Mouse (Mus musculus): ENCODE results near the gene Ppp1r14a. TPM values are rescaled to one million over a fixed set of nuclear protein-coding genes. Genes with fewer than 3 reads are reported as not detected.

The Ppp1r14a gene
- polyA plus RNA-seq, 1 experiment from 2014 or later: 17.1 TPM

DNA sequence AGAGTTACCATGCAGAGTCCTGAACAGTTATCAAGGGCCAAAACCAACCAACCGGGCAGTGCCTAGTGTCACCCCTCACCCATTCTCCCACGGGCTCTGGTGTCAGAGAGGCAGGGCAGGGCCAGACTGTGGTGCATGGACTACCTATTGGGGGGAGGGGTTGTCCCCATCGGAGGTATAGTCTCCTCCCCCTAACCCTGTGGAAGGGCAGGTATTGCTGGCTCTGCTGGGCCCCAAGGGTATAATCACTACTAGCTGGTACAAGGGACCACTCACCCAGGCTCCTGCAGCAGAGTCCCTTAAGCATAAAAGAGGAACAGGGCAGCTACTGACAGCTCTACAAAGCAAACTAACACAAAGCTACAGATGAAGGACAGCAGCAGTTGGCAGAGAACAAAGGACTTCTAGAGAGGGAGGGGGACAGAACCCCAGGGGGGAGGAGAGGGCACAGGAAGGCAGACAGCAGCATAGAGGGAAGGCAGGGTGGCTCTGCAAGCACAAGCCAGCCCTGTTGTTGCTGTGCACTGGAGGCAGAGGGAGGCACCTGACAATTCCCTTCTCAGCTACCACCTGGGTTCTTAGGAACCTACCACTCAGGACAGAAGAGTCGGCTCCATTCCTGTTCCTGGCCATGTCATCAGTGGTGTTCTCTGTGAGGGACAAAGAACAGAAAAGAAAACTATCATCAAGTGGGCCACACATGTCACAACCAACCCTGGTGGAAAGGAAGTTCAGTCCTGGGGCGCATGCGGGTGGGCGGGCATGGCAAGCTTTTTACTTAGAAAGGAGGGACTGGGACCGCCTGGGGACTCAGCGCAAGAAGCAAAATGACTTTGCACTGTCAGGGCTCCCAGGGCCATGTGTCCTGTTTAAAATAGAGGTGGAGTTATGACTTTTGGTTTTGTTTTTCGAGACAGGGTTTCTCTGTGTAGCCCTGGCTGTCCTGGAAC, 29.1 kb upstream of the Ppp1r14a start:
- peaks cover 19% of the 10 kb centered on the region for H3K4me1 ChIP-seq
- H3K27ac ChIP-seq: peak overlapping the region; percentile 69
- no peaks in the 10 kb centered on the region for H3K36me3 ChIP-seq
- 70% methylated on average over 10 of the region's 10 CpGs for WGBS
- H3K4me2 ChIP-seq (replicated peaks): no peak overlapping the region
- H3K9ac ChIP-seq: no peak overlapping the region
- ATAC-seq (ENCODE audit: insufficient number of reproducible peaks, insufficient read depth, low FRiP score, low TSS enrichment): no peak
- H3K27me3 ChIP-seq: no peaks in the 10 kb centered on the region
- H3K4me3 ChIP-seq: no peak overlapping the region
- no peaks in the 10 kb centered on the region for H3K9me3 ChIP-seq

DNA sequence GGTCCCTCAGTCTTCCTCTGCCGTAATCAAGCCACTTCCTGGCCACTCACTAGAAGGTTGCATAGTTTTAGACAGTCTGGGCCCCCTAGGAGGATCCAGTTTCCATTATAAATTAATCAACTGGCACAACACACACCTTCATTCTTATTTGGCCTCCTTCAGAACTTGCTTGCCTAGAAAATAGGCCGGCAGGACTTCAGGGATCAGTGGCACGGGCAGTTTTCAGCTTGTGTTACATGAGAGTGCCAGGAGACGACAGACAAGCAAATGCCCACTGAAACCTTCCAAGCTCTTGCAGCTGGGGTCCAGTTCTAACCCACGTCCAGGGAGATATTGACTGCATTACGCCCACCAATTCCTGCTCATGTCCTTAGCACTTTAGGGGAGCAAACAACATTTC, 27.0 kb upstream of the Ppp1r14a start:
- H3K9ac ChIP-seq: no peak overlapping the region
- H3K27me3 ChIP-seq: no peaks in the 10 kb centered on the region
- H3K36me3 ChIP-seq: no peaks in the 10 kb centered on the region
- ATAC-seq (ENCODE audit: insufficient number of reproducible peaks, insufficient read depth, low FRiP score, low TSS enrichment): no peak
- peaks cover 26% of the 10 kb centered on the region for H3K4me1 ChIP-seq
- H3K27ac ChIP-seq: no peak overlapping the region
- H3K4me2 ChIP-seq (replicated peaks): no peak overlapping the region
- WGBS: 55% methylated on average over 6 of the region's 6 CpGs
- no peaks in the 10 kb centered on the region for H3K9me3 ChIP-seq
- H3K4me3 ChIP-seq: no peak overlapping the region

DNA sequence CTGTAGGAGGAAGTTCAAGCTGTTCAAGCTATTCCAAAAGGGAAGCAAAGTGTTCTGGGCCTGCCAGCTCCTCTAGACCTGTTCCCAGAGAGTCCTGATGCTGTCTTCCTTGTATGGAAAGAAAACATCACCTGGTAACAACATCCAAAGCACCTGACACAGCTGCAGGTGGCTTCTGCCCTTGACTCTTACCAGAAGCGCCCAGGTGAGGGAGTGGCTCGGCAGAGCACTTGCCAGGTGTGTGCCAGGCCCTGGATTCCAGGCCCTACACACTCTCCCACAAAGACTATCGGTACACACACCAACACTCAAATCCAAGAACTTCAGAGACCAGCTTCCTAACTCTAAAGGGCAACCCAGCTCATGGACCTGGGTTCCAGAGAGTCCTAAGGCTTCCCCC, 25.3 kb upstream of the Ppp1r14a start:
- H3K27ac ChIP-seq: no peak overlapping the region
- H3K4me1 ChIP-seq: peaks cover 23% of the 10 kb centered on the region
- H3K9ac ChIP-seq: no peak overlapping the region
- 86% methylated on average over 3 of the region's 3 CpGs for WGBS
- no peak overlapping the region for H3K4me2 ChIP-seq (replicated peaks)
- no peak overlapping the region for H3K4me3 ChIP-seq
- no peaks in the 10 kb centered on the region for H3K36me3 ChIP-seq
- no peaks in the 10 kb centered on the region for H3K27me3 ChIP-seq
- H3K9me3 ChIP-seq: no peaks in the 10 kb centered on the region
- no peak for ATAC-seq (ENCODE audit: insufficient number of reproducible peaks, insufficient read depth, low FRiP score, low TSS enrichment)

DNA sequence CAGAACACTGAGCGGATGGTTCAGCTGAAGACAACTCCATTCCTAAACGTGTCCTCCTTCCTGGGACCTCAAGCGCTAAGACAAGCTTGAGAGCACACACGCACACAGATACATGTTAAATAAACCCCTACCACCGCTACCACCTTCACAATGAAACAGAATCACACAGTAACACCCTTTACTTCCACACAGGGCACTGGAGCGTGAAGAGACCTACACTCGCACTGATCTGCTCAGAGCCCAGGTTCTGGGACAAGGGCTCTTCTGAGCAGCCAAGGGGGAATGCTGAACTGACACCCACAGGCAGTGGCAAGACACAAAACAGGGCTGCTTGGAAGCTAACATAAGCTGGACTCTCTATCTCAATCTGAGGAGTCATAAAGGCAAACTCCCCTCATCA, 23.5 kb upstream of the Ppp1r14a start:
- Histone ChIP-seq H3K27ac (no peak overlapping the region), H3K4me2 (replicated peaks) (no peak overlapping the region), H3K4me1 (peaks cover 10% of the 10 kb centered on the region), H3K27me3 (no peaks in the 10 kb centered on the region), H3K4me3 (no peak overlapping the region), H3K9ac (no peak overlapping the region), H3K9me3 (no peaks in the 10 kb centered on the region), H3K36me3 (no peaks in the 10 kb centered on the region)
- WGBS: 76% methylated on average over 7 of the region's 7 CpGs
- no peak for ATAC-seq (ENCODE audit: insufficient number of reproducible peaks, insufficient read depth, low FRiP score, low TSS enrichment)

DNA sequence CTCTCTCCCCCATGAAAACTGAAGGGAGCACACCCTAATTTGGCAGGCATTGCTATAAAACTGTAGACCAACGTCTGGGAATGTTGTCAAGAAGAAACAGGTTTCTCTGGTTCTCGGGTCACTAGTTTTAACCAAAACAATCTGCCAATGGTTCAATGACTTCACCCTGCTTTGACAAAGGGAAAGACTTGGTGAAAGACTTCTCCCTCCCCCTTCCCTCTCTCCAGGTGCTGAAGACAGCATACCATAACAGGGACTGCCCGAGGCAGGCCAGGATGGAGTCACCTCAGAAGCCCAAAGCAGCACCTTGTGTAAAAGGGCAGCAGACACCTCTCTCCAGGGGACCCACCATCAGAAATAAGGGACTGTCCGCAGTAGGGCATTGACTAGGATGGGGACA, 22.2 kb upstream of the Ppp1r14a start:
- Histone ChIP-seq H3K4me1 (peaks cover 10% of the 10 kb centered on the region), H3K36me3 (no peaks in the 10 kb centered on the region), H3K27me3 (no peaks in the 10 kb centered on the region), H3K27ac (no peak overlapping the region), H3K9me3 (no peaks in the 10 kb centered on the region), H3K4me2 (replicated peaks) (no peak overlapping the region), H3K9ac (no peak overlapping the region), H3K4me3 (no peak overlapping the region)
- ATAC-seq (ENCODE audit: insufficient number of reproducible peaks, insufficient read depth, low FRiP score, low TSS enrichment): no peak
- 46% methylated on average over 4 of the region's 4 CpGs for WGBS

DNA sequence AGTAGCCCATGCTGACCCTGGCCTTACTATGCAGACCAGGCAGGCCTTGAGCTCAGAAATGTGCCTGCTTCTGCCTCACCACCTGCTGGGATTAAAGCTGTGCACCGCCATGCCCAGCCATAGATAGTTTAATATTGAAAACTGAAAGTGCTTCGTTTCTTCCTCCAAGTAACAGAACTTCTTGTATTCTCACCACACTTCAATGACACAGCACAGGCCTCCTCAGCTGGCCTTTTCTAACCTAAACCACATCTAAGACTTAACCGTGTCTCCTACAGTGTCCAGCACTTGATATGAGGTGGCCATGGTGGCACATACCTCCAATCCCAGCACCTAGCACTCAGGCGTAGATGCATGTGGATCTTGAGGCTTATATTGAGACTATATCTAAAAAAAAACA, 18.7 kb upstream of the Ppp1r14a start:
- H3K36me3 ChIP-seq: no peaks in the 10 kb centered on the region
- no peak for ATAC-seq (ENCODE audit: insufficient number of reproducible peaks, insufficient read depth, low FRiP score, low TSS enrichment)

DNA sequence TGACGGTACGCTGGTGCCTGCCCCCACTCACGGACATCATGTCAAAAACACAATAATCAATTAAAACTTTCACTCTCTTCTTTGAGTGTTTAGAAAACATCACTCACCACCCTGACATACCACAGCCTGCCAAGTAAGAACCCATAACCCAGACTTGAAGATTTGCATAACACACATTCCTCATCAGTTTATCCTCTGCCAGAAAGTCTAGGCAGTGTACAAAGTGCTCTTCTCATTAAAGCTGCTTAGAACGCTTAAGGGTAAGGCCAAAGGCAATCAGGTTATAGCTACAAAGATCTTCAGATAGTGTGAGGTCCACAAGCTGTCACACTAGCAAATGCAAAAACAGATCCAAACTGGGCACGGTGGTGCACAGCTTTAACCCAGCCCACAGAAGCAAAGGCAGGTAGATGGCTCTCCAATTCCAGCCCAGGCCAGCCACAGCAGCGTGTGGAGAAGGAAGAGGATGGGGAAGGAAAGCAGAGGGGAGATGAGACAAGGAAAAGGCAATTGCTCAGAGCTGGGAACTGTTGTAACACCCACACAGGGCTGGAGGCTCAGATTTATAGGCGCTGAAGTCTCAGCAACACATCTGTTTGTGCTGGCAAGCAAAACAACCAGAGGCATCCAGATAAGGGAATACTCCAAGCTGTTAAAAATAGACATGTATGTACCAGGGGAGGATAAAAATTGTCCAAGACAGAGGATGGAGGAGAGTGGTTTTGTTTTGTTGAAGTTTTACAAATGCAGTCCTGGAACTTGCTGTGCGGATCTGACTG, 17.2 kb upstream of the Ppp1r14a start:
- Histone ChIP-seq H3K36me3 (no peaks in the 10 kb centered on the region), H3K27ac (no peak overlapping the region), H3K27me3 (no peaks in the 10 kb centered on the region), H3K4me3 (no peak overlapping the region), H3K9me3 (no peaks in the 10 kb centered on the region), H3K9ac (no peak overlapping the region), H3K4me2 (replicated peaks) (no peak overlapping the region), H3K4me1 (no peaks in the 10 kb centered on the region)
- ATAC-seq (ENCODE audit: insufficient number of reproducible peaks, insufficient read depth, low FRiP score, low TSS enrichment): no peak
- 72% methylated on average over 8 of the region's 8 CpGs for WGBS

More for the DNA sequence above, 18.7 kb upstream of the Ppp1r14a start:
- Histone ChIP-seq H3K27ac (no peak overlapping the region), H3K9ac (no peak overlapping the region), H3K4me3 (no peak overlapping the region), H3K4me2 (replicated peaks) (no peak overlapping the region), H3K4me1 (peaks cover 7% of the 10 kb centered on the region; the same call in 1 of the 2 replicates), H3K9me3 (no peaks in the 10 kb centered on the region), H3K27me3 (no peaks in the 10 kb centered on the region)
- WGBS: 89% methylated on average over 4 of the region's 4 CpGs

DNA sequence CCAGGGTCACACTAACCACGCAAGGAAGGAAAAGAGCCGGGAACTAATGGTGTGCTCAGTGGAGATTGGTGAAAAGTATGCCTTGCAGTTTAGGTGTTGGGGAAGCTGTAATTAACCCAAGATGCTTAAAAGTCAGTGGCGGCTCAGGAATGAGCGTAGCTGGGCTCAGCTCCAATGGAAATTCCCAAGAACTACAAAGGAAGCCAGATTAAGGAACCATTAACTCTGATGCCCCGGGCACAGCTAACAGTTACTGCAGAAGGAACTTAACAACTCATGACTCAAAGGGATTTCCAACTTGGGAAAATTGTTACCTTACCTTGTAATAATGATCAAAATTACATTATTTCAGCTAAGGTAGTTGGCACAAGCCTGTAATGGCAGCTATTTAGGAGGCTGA, 12.4 kb upstream of the Ppp1r14a start:
- H3K9ac ChIP-seq: no peak overlapping the region
- 61% methylated on average over 5 of the region's 5 CpGs for WGBS
- no peak overlapping the region for H3K4me2 ChIP-seq (replicated peaks)
- no peak overlapping the region for H3K27ac ChIP-seq
- no peak overlapping the region for H3K4me3 ChIP-seq
- H3K27me3 ChIP-seq: peaks cover 18% of the 10 kb centered on the region
- peaks cover 3% of the 10 kb centered on the region for H3K4me1 ChIP-seq
- H3K36me3 ChIP-seq: no peaks in the 10 kb centered on the region
- no peaks in the 10 kb centered on the region for H3K9me3 ChIP-seq
- ATAC-seq (ENCODE audit: insufficient number of reproducible peaks, insufficient read depth, low FRiP score, low TSS enrichment): no peak

DNA sequence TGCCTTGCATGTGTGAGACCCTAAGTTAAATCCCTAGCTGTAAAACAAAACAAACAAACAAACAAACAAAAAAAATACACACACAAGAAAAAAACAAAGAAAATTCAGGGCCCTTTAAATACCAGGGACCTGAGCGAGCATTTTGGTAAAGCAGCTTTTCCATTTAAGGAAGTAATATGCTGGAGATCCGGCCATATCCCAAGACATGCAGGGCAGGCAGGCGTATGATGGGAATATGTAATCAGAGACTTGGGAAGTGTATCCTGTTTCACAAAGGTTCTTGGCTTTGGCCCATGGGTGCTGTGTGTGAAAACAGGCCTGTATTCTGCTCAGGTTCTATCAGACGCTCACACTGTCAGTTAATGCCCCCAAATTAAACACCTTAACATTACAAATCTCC, 11.6 kb upstream of the Ppp1r14a start:
- Histone ChIP-seq H3K9ac (no peak overlapping the region), H3K27me3 (peaks cover 26% of the 10 kb centered on the region), H3K4me2 (replicated peaks) (no peak overlapping the region), H3K9me3 (no peaks in the 10 kb centered on the region), H3K4me1 (peaks cover 5% of the 10 kb centered on the region), H3K4me3 (no peak overlapping the region), H3K36me3 (no peaks in the 10 kb centered on the region), H3K27ac (no peak overlapping the region)
- 83% methylated on average over 4 of the region's 4 CpGs for WGBS
- ATAC-seq (ENCODE audit: insufficient number of reproducible peaks, insufficient read depth, low FRiP score, low TSS enrichment): no peak

DNA sequence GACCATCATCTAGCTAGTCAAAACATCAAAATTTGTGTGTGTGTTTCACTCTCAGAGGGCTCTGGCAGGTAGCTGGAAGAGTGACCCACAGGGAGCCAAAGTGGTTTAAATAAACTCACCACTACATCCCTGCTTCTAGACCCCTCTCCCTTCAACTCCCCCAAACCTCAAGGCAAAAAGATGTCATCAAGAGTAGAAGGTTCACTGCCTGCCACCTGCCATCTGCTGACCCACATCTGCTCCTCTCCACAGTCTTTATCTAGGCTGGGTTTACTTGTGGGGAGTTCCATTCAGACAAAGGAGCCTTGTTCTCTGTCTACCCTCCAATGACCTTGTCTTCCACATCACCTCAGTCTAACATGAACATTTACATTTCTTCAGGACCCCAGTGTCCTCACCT, 9.8 kb upstream of the Ppp1r14a start:
- no peak overlapping the region for H3K27ac ChIP-seq
- H3K9ac ChIP-seq: no peak overlapping the region
- H3K4me2 ChIP-seq (replicated peaks): no peak overlapping the region
- peaks cover 5% of the 10 kb centered on the region for H3K4me1 ChIP-seq
- H3K36me3 ChIP-seq: no peaks in the 10 kb centered on the region
- H3K9me3 ChIP-seq: no peaks in the 10 kb centered on the region
- ATAC-seq (ENCODE audit: insufficient number of reproducible peaks, insufficient read depth, low FRiP score, low TSS enrichment): no peak
- peaks cover 33% of the 10 kb centered on the region for H3K27me3 ChIP-seq
- H3K4me3 ChIP-seq: no peak overlapping the region

DNA sequence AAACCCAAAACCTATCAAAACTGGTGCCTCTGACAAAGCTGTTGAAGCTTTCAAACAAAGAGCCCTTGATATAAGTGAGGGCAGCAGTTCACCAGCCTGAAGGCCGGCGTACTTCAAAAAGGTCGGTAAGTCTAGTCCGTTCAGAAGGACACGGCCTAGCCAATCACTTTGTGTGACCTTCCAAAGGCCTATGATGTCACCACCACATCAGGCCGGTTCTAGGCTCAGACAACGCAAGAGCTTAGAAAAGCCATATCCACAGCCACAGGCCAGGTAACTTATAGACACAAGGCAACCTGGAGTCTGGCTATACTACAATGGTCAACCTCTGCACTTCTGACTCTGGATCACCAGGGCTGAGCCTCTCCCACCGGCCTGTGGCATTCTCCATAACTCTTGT, 9.2 kb upstream of the Ppp1r14a start:
- no peak overlapping the region for H3K27ac ChIP-seq
- no peaks in the 10 kb centered on the region for H3K36me3 ChIP-seq
- H3K4me3 ChIP-seq: no peak overlapping the region
- H3K4me1 ChIP-seq: peaks cover 5% of the 10 kb centered on the region
- 56% methylated on average over 8 of the region's 8 CpGs for WGBS
- peaks cover 33% of the 10 kb centered on the region for H3K27me3 ChIP-seq
- no peak for ATAC-seq (ENCODE audit: insufficient number of reproducible peaks, insufficient read depth, low FRiP score, low TSS enrichment)
- H3K4me2 ChIP-seq (replicated peaks): peak overlapping the region; percentile 99
- H3K9me3 ChIP-seq: no peaks in the 10 kb centered on the region
- no peak overlapping the region for H3K9ac ChIP-seq

DNA sequence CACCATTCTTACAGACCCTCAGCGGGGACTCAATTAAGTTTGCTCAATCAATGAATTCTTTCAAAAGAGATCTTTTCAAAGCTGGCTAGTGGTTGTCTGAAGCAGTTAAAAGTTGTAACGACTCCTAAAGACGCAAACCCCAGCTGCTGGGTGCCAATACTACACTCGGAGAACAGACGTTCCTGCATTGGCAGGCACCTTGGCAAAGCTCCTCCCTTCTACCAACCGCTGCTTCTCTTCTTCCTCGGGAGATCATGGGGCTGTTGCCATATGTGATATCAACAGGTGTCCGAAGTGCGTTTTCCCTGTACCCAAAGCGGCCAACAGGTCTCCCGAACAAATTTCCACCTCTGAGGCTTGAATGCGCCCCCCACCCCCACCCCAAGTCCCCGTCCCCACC, 8.3 kb upstream of the Ppp1r14a start:
- Histone ChIP-seq H3K9me3 (no peaks in the 10 kb centered on the region), H3K27ac (no peak overlapping the region), H3K36me3 (no peaks in the 10 kb centered on the region), H3K4me3 (peak overlapping the region; percentile 59), H3K27me3 (peaks cover 33% of the 10 kb centered on the region), H3K4me2 (replicated peaks) (peak overlapping the region; percentile 99), H3K4me1 (peaks cover 5% of the 10 kb centered on the region), H3K9ac (peak overlapping the region; percentile 60; the same call in 1 of the 2 replicates)
- 12% methylated on average over 13 of the region's 13 CpGs for WGBS
- no peak for ATAC-seq (ENCODE audit: insufficient number of reproducible peaks, insufficient read depth, low FRiP score, low TSS enrichment)
